Mouse (Mus musculus): ENCODE data around the gene Nhsl1. TPM values are rescaled to one million over a fixed set of nuclear protein-coding genes. Genes with fewer than 3 reads are reported as not detected.
"Not testable (repeated sequence)": the region's sequence is repeated elsewhere in the genome, so short reads cannot be mapped to it uniquely, and the experiment has no call there.

The Nhsl1 gene
- polyA plus RNA-seq, 1 experiment from 2014 or later = 11.7 TPM

DNA sequence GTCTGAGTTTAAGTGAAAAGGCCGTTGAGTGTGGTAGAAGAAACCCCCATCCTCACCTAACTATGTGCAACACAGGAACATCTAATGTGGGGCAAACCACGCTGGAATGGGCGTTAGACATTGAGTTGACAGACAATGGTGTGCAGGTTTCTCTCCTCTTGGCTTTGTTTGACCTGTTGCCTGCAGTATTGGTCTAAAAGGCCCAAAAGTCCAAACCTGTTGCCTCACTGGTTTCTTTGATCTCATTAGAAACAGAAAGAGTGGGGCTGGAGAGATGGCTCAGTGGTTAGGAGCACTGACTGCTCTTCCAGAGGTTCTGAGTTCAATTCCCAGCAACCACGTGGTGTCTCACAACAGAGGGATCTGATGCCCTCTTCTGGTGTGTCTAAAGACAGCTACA, 210.4 kb downstream of the Nhsl1 start:
- no peak overlapping the region for H3K4me2 ChIP-seq (ENCODE audit: low read depth, low read length)
- H3K4me1 ChIP-seq (ENCODE audit: control insufficient read depth, insufficient read depth, low read length) = peaks cover 24% of the 10 kb centered on the region
- H3K27ac ChIP-seq (ENCODE audit: low read length) = no peak overlapping the region
- no peaks in the 10 kb centered on the region for H3K27me3 ChIP-seq (ENCODE audit: control insufficient read depth, insufficient read depth, low read length)
- no peak overlapping the region for H3K4me3 ChIP-seq (ENCODE audit: low read length)
- WGBS = 82% methylated on average over 4 of the region's 4 CpGs
- H3K9me3 ChIP-seq (replicated peaks; ENCODE audit: control insufficient read depth, low read length) = no peaks in the 10 kb centered on the region
- H3K9ac ChIP-seq (ENCODE audit: low read length) = no peak overlapping the region
- peaks cover 22% of the 10 kb centered on the region for H3K36me3 ChIP-seq (ENCODE audit: control insufficient read depth, insufficient read depth)
- no peak for ATAC-seq (replicated peaks; ENCODE audit: extremely low read depth, insufficient read depth, low FRiP score)

DNA sequence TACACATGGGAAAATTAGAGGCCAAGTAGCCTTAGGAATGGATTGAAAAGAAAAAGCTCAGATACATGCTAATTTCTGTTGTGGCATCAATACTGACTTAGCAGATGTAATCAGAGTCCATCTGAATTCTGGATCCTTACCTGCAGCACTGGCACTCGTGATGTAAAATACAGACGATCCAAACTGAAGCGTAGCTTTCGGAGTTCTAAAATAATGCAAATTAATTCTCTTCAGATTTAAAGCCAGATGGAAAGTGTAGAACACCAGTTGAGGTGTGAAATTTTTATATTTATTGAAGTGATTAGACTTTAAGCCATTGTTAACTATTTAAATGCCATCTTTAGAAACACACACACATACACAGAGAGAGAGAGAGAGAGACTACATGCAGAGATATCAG, 211.4 kb downstream of the Nhsl1 start:
- no peak overlapping the region for H3K4me3 ChIP-seq (ENCODE audit: low read length)
- H3K27me3 ChIP-seq (ENCODE audit: control insufficient read depth, insufficient read depth, low read length) = no peaks in the 10 kb centered on the region
- no peak overlapping the region for H3K4me2 ChIP-seq (ENCODE audit: low read depth, low read length)
- H3K27ac ChIP-seq (ENCODE audit: low read length) = no peak overlapping the region
- 90% methylated on average over 4 of the region's 4 CpGs for WGBS
- H3K9me3 ChIP-seq (replicated peaks; ENCODE audit: control insufficient read depth, low read length) = no peaks in the 10 kb centered on the region
- no peak for ATAC-seq (replicated peaks; ENCODE audit: extremely low read depth, insufficient read depth, low FRiP score)
- H3K36me3 ChIP-seq (ENCODE audit: control insufficient read depth, insufficient read depth) = peaks cover 15% of the 10 kb centered on the region
- no peak overlapping the region for H3K9ac ChIP-seq (ENCODE audit: low read length)
- peaks cover 24% of the 10 kb centered on the region for H3K4me1 ChIP-seq (ENCODE audit: control insufficient read depth, insufficient read depth, low read length)

DNA sequence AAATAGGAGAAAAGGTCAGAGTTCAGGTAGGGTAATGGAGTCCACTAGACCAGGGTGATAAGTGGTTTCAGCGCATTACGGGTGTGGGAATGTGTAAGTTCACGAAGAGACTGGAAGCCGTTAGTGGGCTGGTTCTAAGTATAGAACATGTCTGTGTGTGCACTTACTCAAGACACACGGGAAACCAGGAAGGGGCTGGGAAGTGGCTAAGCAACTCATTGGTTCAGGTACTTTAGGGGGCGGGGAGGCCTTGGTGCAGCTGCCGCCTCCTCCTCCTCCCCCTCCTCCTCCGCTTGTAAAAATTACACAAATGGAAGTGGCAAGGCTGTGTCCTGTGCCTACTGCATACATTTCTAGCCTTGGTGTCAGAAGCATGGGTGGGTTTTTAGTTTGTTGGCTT, 213.5 kb downstream of the Nhsl1 start:
- 43% methylated on average over 8 of the region's 8 CpGs for WGBS
- peaks cover 12% of the 10 kb centered on the region for H3K36me3 ChIP-seq (ENCODE audit: control insufficient read depth, insufficient read depth)

DNA sequence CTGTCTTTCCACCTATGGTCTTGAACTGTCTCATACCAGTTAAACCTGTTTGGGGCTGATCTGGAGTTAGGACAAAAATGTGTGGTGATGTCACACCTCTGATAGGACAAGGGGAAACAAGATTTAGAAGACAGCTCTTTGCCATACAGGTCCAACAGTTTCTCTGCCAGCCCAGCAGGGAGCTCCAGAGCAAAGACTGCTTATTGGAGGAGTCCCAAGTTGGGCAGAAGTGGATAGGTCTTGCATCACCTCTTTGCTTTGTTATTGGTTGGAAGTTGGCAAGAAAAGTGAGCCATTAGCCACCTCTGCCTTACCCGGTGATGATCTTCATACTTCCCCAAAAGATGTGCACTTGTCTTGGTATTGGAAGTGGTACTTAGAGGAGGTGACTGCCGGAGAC, 218.1 kb downstream of the Nhsl1 start:
- Histone ChIP-seq H3K4me2 (ENCODE audit: low read depth, low read length) (no peak overlapping the region), H3K27ac (ENCODE audit: low read length) (no peak overlapping the region), H3K9ac (ENCODE audit: low read length) (no peak overlapping the region), H3K27me3 (ENCODE audit: control insufficient read depth, insufficient read depth, low read length) (no peaks in the 10 kb centered on the region), H3K9me3 (replicated peaks; ENCODE audit: control insufficient read depth, low read length) (no peaks in the 10 kb centered on the region), H3K36me3 (ENCODE audit: control insufficient read depth, insufficient read depth) (peaks cover 4% of the 10 kb centered on the region), H3K4me1 (ENCODE audit: control insufficient read depth, insufficient read depth, low read length) (peaks cover 5% of the 10 kb centered on the region), H3K4me3 (ENCODE audit: low read length) (no peak overlapping the region)
- ATAC-seq (replicated peaks; ENCODE audit: extremely low read depth, insufficient read depth, low FRiP score) = no peak
- WGBS = 81% methylated on average over 2 of the region's 2 CpGs

More for the DNA sequence above, 213.5 kb downstream of the Nhsl1 start:
- Histone ChIP-seq H3K4me1 (ENCODE audit: control insufficient read depth, insufficient read depth, low read length) (peaks cover 17% of the 10 kb centered on the region), H3K4me2 (ENCODE audit: low read depth, low read length) (no peak overlapping the region), H3K27ac (ENCODE audit: low read length) (no peak overlapping the region), H3K9ac (ENCODE audit: low read length) (no peak overlapping the region), H3K27me3 (ENCODE audit: control insufficient read depth, insufficient read depth, low read length) (no peaks in the 10 kb centered on the region), H3K4me3 (ENCODE audit: low read length) (no peak overlapping the region), H3K9me3 (replicated peaks; ENCODE audit: control insufficient read depth, low read length) (no peaks in the 10 kb centered on the region)
- ATAC-seq (replicated peaks; ENCODE audit: extremely low read depth, insufficient read depth, low FRiP score) = peak; percentile 32; the same call in 1 of the 2 replicates

DNA sequence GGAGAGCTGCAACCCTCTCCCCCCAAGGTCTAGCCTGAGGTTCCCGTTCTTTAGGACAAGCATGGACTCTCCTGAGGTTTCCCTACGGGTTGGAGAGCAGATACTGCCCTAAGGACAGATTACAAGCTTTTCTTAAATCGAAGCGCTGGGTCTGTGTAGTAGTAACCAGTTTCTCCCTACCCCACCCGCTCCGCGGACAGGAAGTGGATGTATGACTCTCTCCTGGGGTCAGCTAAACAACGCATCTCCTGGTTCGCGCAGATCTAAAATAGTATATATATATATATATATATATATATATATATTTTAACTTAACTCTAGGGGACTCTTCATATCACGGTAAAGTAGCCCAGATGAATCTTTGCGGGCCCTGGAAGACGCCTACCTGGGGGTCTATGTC, 226.5 kb downstream of the Nhsl1 start:
- Histone ChIP-seq H3K36me3 (ENCODE audit: control insufficient read depth, insufficient read depth) (no peaks in the 10 kb centered on the region), H3K9ac (ENCODE audit: low read length) (peak overlapping the region; percentile 80), H3K4me1 (ENCODE audit: control insufficient read depth, insufficient read depth, low read length) (peaks cover 5% of the 10 kb centered on the region; the same call in 1 of the 2 replicates), H3K4me2 (ENCODE audit: low read depth, low read length) (peak overlapping the region; percentile 78), H3K27ac (ENCODE audit: low read length) (no peak overlapping the region), H3K4me3 (ENCODE audit: low read length) (peak overlapping the region; percentile 65), H3K27me3 (ENCODE audit: control insufficient read depth, insufficient read depth, low read length) (no peaks in the 10 kb centered on the region), H3K9me3 (replicated peaks; ENCODE audit: control insufficient read depth, low read length) (no peaks in the 10 kb centered on the region)
- WGBS = 4% methylated on average over 13 of the region's 13 CpGs
- ATAC-seq (replicated peaks; ENCODE audit: extremely low read depth, insufficient read depth, low FRiP score) = peak; percentile 12; the same call in 1 of the 2 replicates

DNA sequence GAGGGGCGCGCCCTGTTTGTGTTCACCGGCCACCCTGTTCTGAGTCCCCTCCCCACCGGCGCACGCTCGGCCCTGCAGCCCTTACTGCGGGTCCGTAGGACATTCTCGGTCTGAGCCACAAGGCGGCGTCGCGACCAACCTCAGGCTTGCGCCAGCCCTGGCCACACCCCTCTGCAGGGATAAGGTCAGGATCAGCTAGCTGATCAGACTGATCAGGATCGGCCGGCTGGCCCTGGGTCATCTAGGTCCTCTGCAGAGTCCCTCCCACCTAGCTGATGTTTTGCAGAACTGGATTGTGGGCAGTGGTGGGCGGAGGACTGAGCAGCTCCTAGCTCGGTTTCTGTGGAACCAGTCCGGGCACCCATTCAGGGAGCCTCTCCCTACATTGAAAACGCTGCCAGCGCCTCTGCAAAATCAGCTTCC, 227.0 kb downstream of the Nhsl1 start, which contains the start of gene Hebp2:
Gene Hebp2 (minus strand): TSS at position 264 of the 423 bp plus-strand sequence.
- under 1% methylated on average over 22 of the region's 22 CpGs for WGBS
- Histone ChIP-seq H3K27me3 (ENCODE audit: control insufficient read depth, insufficient read depth, low read length) (no peaks in the 10 kb centered on the region), H3K9ac (ENCODE audit: low read length) (peak within 1 kb of the TSS; percentile 80), H3K4me3 (ENCODE audit: low read length) (peak within 1 kb of the TSS; percentile 65), H3K27ac (ENCODE audit: low read length) (no peak within 1 kb of the TSS), H3K36me3 (ENCODE audit: control insufficient read depth, insufficient read depth) (no peaks in the 10 kb centered on the region), H3K9me3 (replicated peaks; ENCODE audit: control insufficient read depth, low read length) (no peaks in the 10 kb centered on the region), H3K4me2 (ENCODE audit: low read depth, low read length) (peak within 1 kb of the TSS; percentile 78), H3K4me1 (ENCODE audit: control insufficient read depth, insufficient read depth, low read length) (peaks cover 5% of the 10 kb centered on the region; the same call in 1 of the 2 replicates)
- ATAC-seq (replicated peaks; ENCODE audit: extremely low read depth, insufficient read depth, low FRiP score) = peak; percentile 79

DNA sequence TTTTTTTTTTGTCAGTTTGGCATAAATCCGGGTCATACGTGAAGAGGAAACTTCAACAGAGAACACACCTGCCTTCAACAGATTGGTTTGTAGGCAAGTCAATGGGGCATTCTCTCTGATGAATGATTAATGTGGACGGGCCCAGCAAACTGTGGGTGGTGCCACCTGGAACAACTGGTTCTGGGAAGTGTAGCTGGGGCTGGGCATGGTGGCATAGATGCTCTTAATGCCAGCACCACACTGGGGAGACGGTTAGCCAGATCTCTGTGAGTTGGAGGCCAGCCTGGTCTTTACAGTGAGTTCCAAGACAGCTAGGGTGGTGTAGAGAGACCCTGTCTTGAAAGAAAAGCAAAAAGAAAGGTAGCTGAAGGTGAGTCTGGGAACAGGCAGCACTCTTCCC, 228.6 kb downstream of the Nhsl1 start:
- Histone ChIP-seq H3K27me3 (ENCODE audit: control insufficient read depth, insufficient read depth, low read length) (no peaks in the 10 kb centered on the region), H3K36me3 (ENCODE audit: control insufficient read depth, insufficient read depth) (no peaks in the 10 kb centered on the region), H3K9me3 (replicated peaks; ENCODE audit: control insufficient read depth, low read length) (no peaks in the 10 kb centered on the region), H3K9ac (ENCODE audit: low read length) (no peak overlapping the region), H3K4me1 (ENCODE audit: control insufficient read depth, insufficient read depth, low read length) (peaks cover 5% of the 10 kb centered on the region; the same call in 1 of the 2 replicates), H3K4me2 (ENCODE audit: low read depth, low read length) (no peak overlapping the region), H3K4me3 (ENCODE audit: low read length) (no peak overlapping the region), H3K27ac (ENCODE audit: low read length) (no peak overlapping the region)
- ATAC-seq (replicated peaks; ENCODE audit: extremely low read depth, insufficient read depth, low FRiP score) = no peak
- WGBS = 81% methylated on average over 4 of the region's 4 CpGs

DNA sequence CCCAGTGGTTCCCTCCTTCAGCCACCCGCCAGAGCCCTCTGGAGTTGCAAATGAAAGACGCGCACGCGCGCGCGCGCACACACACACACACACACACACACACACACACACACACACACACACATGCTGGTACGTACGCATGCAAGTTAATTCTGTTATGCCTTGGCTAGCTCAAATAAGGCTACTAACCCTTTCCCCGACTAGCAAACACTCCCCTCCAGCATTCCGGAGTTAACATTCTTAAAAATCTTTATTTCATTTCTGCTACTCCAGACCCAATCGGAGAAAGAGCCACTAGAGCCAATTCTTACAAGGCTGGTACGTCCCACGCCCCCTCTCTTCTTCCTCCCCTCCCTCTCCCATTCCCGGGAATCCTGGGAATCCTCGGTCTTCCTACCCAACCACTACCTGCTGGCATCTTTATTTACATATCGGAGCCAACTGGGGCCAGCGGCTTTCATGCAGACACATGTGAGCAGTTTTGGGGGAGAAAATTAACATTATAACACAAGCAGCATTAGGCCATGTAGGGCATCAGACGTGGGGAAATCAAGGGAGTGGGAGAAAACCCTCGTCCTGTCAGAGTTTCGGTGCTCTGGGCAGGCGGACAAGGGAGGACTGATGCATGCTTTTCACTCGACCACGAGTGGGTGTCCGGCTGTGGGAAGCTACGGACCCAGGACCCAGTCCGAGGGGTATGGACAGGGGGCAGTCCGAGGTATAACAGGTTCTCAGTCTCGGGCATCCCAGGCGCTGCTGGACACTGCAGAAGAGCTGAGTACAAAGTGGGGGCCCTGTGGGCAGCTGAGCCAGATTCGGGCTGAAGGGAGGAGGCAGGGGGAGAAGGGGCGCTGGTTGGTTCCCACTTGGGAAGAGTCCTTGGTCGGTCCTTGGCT, 230.8 kb downstream of the Nhsl1 start:
- H3K4me1 ChIP-seq (ENCODE audit: control insufficient read depth, insufficient read depth, low read length) = peaks cover 5% of the 10 kb centered on the region; the same call in 1 of the 2 replicates
- H3K4me2 ChIP-seq (ENCODE audit: low read depth, low read length) = peak overlapping the region; percentile 71
- peak overlapping the region; percentile 11; the same call in 1 of the 2 replicates for H3K9ac ChIP-seq (ENCODE audit: low read length)
- no peak overlapping the region for H3K27ac ChIP-seq (ENCODE audit: low read length)
- no peaks in the 10 kb centered on the region for H3K27me3 ChIP-seq (ENCODE audit: control insufficient read depth, insufficient read depth, low read length)
- no peaks in the 10 kb centered on the region for H3K9me3 ChIP-seq (replicated peaks; ENCODE audit: control insufficient read depth, low read length)
- peak overlapping the region; percentile 51 for H3K4me3 ChIP-seq (ENCODE audit: low read length)
- 8% methylated on average over 35 of the region's 35 CpGs for WGBS
- no peak for ATAC-seq (replicated peaks; ENCODE audit: extremely low read depth, insufficient read depth, low FRiP score)
- no peaks in the 10 kb centered on the region for H3K36me3 ChIP-seq (ENCODE audit: control insufficient read depth, insufficient read depth)

DNA sequence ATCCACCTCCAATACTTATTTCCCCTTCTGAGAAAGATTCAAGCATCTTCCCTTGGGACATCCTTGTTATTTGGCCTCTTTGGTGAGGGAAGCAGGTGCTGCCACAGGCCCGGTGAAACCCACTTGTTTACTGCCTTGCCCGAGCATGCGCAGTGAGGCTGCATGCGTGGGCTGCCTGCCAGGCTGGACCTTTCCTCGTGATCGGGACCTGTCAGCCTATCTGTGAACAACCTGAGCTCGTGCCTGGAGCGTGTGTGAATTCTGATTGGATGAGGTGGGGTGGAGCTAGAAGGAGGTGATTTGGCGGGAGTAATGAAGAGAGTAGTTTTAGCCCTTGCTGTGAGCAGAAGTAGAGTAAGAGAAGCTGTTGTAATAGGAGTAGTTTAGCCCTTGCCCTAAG, 240.3 kb downstream of the Nhsl1 start:
- not testable (repeated sequence) for ATAC-seq (replicated peaks; ENCODE audit: extremely low read depth, insufficient read depth, low FRiP score); H3K27me3 ChIP-seq (ENCODE audit: control insufficient read depth, insufficient read depth, low read length); H3K9me3 ChIP-seq (replicated peaks; ENCODE audit: control insufficient read depth, low read length); H3K27ac ChIP-seq (ENCODE audit: low read length); H3K4me3 ChIP-seq (ENCODE audit: low read length); H3K4me2 ChIP-seq (ENCODE audit: low read depth, low read length); H3K9ac ChIP-seq (ENCODE audit: low read length); H3K36me3 ChIP-seq (ENCODE audit: control insufficient read depth, insufficient read depth); H3K4me1 ChIP-seq (ENCODE audit: control insufficient read depth, insufficient read depth, low read length)
- WGBS = 72% methylated on average over 9 of the region's 9 CpGs
